Mouse (Mus musculus) olfactory bulb, adult 2 months (tissue): Measurements from ENCODE around the gene Krt87. TPM values are rescaled to one million over a fixed set of nuclear protein-coding genes. Genes with fewer than 3 reads are reported as not detected.

Experiments used
- H3K27ac ChIP-seq: fragments of 200-500 bp; 2 replicates; pipeline ENCODE4 v1.5.1; 2012; ENCODE audit warnings: low read depth, low read length; ENCODE audit not compliant: insufficient read depth
- H3K4me1 ChIP-seq: fragments of 200-500 bp; 2 replicates; pipeline ENCODE4 v1.6.1; 2012; ENCODE audit warnings: low read length; ENCODE audit not compliant: control insufficient read depth, insufficient read depth
- H3K4me3 ChIP-seq: fragments of 200-500 bp; 2 replicates; pipeline ENCODE4 v1.5.1; 2012; ENCODE audit warnings: mild to moderate bottlenecking, low read depth, low read length, moderate library complexity; ENCODE audit not compliant: insufficient read depth
- CTCF ChIP-seq: fragments of 200-500 bp; IDR thresholded peaks from 2 replicates; pipeline ENCODE4 v1.5.1; 2012; ENCODE audit warnings: low read depth, mild to moderate bottlenecking, low read length, moderate library complexity; ENCODE audit not compliant: insufficient read depth
- POLR2A ChIP-seq: fragments of 200-500 bp; IDR thresholded peaks from 2 replicates; pipeline ENCODE4 v1.6.1; 2012; ENCODE audit warnings: mild to moderate bottlenecking, low read depth, low read length, moderate library complexity; ENCODE audit not compliant: insufficient read depth
- WGBS: fragments of 180-500 bp; shearing (Covaris S2); methylation state at CpG from one replicate; pipeline ENCODE4 v1.1.7; 2018; 5-methylcytosine and 5-hydroxymethylcytosine counted together
- polyA plus RNA-seq: library from polyadenylated mRNA; stranded (reverse); fragments of >200 nt; gene quantifications from 2 replicates; pipeline ENCODE4 v1.2.4, GENCODE M21; 2012; ENCODE audit warnings: low replicate concordance; ENCODE audit not compliant: missing spikeins, insufficient read depth, insufficient read length

Gene Krt87
- polyA plus RNA-seq, 1 experiment = not detected

DNA sequence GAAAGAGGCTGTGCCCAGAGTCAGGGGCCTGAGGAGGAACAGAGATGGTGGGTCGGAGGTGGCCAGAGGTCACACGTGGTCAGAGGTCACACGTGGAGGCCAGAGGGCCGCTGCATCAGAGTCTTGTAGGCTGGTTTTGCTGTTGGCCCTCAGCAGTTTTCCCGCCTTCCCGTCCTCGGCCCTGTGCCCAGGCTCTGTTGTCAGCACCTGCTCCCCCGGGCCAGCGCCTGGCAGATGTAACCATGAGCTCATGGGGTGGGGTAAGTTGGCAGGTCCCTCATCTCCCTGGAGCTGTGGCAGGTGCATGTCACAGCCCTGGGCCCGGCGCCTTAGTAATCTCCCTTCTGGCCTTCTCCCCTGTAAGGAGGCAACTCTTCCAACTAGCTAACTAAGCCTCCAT, 55.8 kb downstream of the Krt87 start:
- 88% methylated on average over 11 of the region's 11 CpGs for WGBS
- TF ChIP-seq CTCF (no peak), POLR2A (no peak)
- Histone ChIP-seq H3K4me3 (no peak overlapping the region), H3K27ac (no peak overlapping the region), H3K4me1 (peaks cover 13% of the 10 kb centered on the region)

DNA sequence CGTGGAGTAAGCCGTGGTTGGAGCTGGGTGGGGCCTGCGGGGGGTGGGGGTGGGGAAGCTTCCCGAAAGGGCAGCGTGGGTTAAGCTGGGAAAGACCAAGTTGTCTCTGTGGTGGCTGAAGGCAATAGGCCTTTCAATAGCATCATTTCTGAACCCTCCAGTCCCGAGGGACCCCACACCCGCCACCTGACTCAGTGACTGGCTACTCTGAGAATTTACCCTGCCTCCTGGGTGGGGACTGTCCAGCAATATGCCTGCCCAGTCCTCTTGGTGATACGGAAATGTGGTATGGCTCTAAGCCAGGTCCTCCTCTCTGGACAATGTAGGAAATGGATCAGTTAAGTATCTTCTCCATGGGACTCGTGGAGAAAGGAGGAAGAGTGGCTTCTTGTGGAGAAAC, 56.8 kb downstream of the Krt87 start:
- 63% methylated on average over 9 of the region's 9 CpGs for WGBS
- no peak overlapping the region for H3K27ac ChIP-seq
- peaks cover 13% of the 10 kb centered on the region for H3K4me1 ChIP-seq
- H3K4me3 ChIP-seq = no peak overlapping the region
- TF ChIP-seq POLR2A = no peak
- no peak for TF ChIP-seq CTCF

Other genes starting within 250 kb of the Krt87 start
- gene Grasp, start 214.6 kb downstream of the Krt87 start, polyA plus RNA-seq = not detected in 2 replicates
- gene Nr4a1, start 184.5 kb downstream of the Krt87 start, polyA plus RNA-seq = not detected in 2 replicates
- gene Atg101, start 154.5 kb downstream of the Krt87 start, polyA plus RNA-seq = not detected in 2 replicates
- not detected in 2 replicates for gene 6030408B16Rik, start 145.6 kb downstream of the Krt87 start, polyA plus RNA-seq
- gene Krt80, start 68.6 kb downstream of the Krt87 start, polyA plus RNA-seq = not detected in 2 replicates
- not detected in 2 replicates for gene Krt7, start 27.8 kb downstream of the Krt87 start, polyA plus RNA-seq
- gene Krt88, start 8.9 kb upstream of the Krt87 start, polyA plus RNA-seq = not detected in 2 replicates
- gene Krt81, start 24.9 kb upstream of the Krt87 start, polyA plus RNA-seq = not detected in 2 replicates
- gene Krt86, start 34.7 kb upstream of the Krt87 start, polyA plus RNA-seq = not detected in 2 replicates
- gene Krt83, start 52.7 kb upstream of the Krt87 start, polyA plus RNA-seq = not detected in 2 replicates
- not detected in 2 replicates for gene Gm49425, start 78.5 kb upstream of the Krt87 start, polyA plus RNA-seq
- not detected in 2 replicates for gene Krt84, start 94.0 kb upstream of the Krt87 start, polyA plus RNA-seq
- gene Krt82, start 111.9 kb upstream of the Krt87 start, polyA plus RNA-seq = not detected in 2 replicates
- gene Krt90, start 124.1 kb upstream of the Krt87 start, polyA plus RNA-seq = not detected in 2 replicates
- not detected in 2 replicates for gene Krt75, start 135.1 kb upstream of the Krt87 start, polyA plus RNA-seq
- gene Gm5414, start 189.4 kb upstream of the Krt87 start, polyA plus RNA-seq = not detected in 2 replicates
- not detected in 2 replicates for gene Gm5478, start 208.6 kb upstream of the Krt87 start, polyA plus RNA-seq
- not detected in 2 replicates for gene Krt6b, start 241.5 kb upstream of the Krt87 start, polyA plus RNA-seq